Mouse (Mus musculus) large intestine, adult 2 months (tissue): ENCODE data around the gene Arl15. TPM values are rescaled to one million over a fixed set of nuclear protein-coding genes. Genes with fewer than 3 reads are reported as not detected.

ENCODE experiments used
- DNase-seq: peaks from one replicate; pipeline ENCODE4 v3.0.0-alpha.2; 2012; ENCODE audit warnings: low read depth, low spot score
- WGBS: fragments of 180-500 bp; shearing (Covaris S2); methylation state at CpG from one replicate; pipeline ENCODE4 v1.1.7; 2018; 5-methylcytosine and 5-hydroxymethylcytosine counted together
- polyA plus RNA-seq: library from polyadenylated mRNA; depleted of rRNA; stranded (reverse); fragments of >200 nt; gene quantifications from 2 replicates; pipeline ENCODE4 v1.2.3, GENCODE M21; 2012

Gene Arl15
- polyA plus RNA-seq, 1 experiment: 2.5 TPM

DNA sequence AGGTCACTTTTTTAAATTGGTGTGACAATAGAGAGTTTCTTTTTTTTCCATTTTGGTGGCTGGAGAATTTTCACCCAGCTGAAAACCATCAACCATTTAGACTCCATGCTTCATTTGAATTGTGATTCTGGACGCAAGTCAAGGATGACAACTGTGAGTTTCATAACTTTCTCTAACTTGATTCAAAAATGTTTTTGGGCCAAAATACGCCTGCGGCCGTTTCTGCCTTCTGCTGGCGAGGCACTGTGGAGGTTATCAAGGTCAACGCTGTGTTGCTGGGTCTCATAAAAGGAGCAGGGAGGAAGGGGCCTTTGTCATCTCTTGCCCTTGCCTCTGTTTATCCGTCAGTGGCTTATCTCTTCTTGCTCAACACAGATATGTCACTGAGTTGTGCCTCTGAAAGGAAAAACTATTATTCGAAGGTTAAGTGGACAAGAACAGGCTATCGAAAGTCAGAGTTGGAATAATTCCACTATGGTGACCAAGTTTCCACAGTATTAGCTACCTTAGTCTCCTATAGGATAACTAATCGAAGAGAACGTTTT is 106.8 kb downstream of the Arl15 start:
- no peak for DNase-seq
- 79% methylated on average over 11 of the region's 11 CpGs for WGBS

DNA sequence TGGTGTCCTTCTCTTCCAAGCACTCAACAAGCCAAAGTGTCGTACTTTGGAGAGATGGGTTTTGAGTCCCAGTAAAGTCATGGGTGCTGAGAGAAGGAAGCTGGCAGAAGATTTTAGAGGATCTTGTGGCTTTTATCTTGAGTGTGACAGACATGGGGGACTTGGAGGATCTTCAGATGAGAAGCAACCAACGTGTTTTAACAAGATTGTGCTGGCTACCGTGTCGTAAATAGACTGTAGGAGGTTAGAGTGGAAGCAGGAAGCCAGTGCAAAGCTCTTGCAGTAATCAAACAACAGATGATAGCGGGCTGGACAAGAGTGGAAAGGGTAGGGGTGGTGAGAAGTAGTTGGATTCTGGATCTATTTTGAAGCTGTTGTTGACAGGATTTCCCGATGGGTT is 109.0 kb downstream of the Arl15 start:
- 74% methylated on average over 6 of the region's 6 CpGs for WGBS
- DNase-seq: no peak

DNA sequence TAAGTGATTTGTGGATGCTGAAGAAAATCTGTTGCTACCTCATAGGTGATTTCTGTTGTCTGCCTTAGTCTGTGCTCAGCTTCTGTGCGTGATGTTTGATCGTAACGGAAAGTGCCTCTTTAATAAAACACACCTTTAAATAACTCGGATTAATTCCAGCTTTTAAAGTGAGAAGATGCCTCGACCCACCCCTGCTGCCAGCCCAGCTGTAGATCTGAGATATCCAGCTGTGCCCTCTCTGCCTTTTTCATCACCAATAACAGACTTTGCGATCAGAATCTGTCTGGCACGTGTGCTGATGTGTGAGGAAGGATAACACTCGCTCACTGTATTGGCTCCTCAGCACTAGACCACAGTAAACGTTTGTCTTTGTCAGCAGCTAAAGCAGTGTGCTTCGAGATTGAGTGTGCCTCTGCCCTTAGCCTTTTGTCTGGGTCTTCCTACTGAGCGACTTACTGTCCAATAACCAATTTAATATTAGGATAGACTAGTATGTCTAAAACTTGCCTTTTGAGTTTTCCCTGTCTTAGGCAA is 117.7 kb downstream of the Arl15 start:
- 73% methylated on average over 11 of the region's 11 CpGs for WGBS

DNA sequence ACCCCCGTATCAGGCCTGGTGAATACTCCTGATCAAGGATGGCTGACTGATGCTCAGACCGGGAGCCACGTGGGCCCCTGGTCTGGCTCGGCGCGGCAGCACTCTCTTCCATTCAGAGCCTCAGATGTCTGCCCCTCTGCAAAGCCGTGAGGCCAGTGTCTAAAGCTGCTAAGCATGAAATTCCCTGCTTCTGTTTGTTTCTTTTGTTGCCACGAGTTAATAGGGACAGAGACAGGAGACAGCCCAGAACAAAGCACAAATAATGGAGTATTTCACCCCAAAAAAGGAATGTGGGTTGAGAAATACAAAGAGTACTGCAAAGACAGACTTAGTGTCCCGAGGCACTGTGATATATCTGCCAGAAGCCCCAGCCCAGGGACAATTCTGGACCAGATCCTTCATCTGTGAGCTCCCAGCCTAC is 120.3 kb downstream of the Arl15 start:
- DNase-seq: no peak
- WGBS: 71% methylated on average over 9 of the region's 9 CpGs

More for the DNA sequence above, 117.7 kb downstream of the Arl15 start:
- no peak for DNase-seq

DNA sequence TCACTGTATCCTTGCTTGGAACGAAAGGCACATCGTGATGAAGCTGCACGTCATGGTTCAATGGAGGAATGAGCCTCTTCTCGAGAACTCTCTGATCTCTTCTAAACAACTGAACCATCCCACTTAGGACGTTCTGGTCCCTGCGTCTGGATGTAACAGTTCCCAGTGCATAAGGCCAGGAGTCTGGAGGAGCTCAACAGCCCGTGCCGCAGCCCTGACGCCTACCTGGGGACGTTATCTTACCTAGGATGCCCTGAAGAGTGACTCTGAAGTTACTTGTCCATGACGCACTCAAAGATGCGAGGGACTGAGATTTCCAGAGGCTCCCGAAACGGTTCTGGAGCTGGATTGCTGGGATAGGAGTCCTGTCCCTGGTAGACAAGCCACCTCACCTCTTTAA is 121.4 kb downstream of the Arl15 start:
- DNase-seq: no peak
- WGBS: 94% methylated on average over 14 of the region's 14 CpGs

DNA sequence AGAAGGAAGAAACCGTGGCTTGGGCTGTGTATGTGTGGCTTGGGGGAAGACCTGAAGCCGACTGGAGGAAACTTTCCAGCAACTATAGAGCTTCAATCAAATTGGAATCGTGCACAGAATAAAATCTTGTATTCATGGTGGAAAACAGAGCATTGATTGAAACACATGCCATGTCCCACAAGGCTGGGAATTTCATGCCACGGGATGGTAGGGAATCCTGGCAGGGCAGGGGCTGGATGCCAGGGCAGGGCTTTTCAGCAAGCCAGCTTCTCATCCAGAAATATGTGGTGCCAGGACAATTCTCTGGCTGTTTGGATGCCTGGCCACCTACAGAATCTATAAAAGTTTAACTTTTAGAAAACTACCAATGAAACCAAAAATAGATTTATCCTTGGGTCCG is 122.5 kb downstream of the Arl15 start:
- 88% methylated on average over 5 of the region's 5 CpGs for WGBS

DNA sequence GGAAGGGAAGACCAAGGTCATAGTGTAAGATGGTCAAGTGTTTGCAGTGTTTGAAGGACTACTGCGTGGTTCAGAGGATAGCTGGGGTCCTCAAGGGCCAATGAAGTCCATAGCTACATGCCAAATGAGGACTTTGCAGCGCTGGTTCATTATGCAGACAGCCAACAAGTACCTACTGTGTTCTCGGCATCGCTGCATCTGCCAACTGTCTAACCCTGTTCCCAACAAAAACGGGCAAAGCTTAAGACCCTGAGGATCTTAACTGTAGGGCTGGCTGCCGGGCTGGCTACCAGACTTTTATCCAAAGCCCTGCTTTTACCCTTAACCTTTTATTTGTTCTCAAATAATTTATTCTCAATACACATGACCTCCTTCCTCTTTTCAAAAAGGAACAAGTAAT is 123.1 kb downstream of the Arl15 start:
- 93% methylated on average over 6 of the region's 6 CpGs for WGBS

More for the DNA sequence above, 122.5 kb downstream of the Arl15 start:
- DNase-seq: no peak

DNA sequence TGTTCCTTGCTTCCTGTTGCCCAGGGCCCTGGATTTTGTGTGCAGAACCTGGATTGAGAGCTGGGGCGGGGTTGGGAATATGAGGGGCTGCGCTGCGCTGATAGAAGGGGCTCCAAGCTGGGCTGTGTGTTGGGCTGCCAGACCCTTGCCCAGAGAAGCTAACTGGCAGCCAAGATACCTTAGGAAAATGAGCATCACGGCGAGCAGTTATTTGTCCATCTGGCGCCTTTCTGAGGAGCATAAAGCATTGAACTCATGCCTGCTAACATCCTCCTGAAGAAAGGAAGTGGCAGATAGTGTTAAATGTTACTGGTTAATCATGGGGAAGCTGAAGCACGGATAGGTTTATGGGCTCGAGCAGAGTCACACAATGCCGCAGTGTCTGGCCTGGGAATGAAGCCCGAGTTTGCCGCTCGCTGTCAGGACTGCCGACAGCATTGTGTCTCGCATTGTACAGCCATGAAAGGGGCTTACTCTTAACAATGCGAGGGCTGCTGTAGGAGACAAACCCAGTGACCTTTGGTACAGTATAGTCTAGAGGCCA is 123.6 kb downstream of the Arl15 start:
- WGBS: 80% methylated on average over 15 of the region's 15 CpGs
- no peak for DNase-seq

More for the DNA sequence above, 123.1 kb downstream of the Arl15 start:
- no peak for DNase-seq

DNA sequence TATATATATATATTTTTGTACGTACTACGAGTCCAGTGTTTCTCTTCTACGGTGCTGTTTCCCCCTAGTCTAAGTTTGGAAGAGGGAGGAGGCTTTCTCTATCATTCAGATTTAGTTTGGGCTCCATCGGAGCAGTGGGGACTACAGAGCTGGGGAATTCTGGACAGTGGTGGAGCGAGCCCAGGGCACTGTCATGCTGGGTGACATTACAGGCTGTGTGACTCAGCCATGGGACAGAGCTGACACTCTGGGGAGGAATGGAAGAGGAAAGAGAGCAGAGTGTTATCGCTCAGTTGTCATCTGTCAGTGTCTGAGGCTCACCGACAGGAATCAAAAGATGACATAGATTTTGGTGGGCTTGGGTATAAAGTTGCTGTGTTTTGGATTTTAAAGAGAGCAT is 124.4 kb downstream of the Arl15 start:
- DNase-seq: no peak
- WGBS: 81% methylated on average over 7 of the region's 7 CpGs

DNA sequence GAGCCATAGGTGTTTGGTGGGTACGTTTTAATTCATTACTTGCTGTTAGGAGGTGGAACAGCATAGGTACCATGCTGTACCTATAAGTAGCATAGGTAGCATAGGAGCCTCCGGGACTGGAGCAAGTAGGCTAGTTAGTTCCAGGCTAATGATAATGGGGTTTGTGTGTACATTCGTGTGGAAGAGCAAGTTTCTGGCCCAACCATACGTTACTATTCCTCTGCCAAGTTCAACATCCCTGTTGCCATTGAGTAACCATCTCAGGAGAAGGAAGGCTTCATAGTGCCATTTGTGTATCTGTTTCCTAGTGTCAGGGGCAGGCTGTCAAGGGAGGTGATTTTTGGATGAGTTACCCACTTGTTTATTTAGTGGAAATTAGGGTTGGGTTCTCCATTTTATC is 141.4 kb downstream of the Arl15 start:
- DNase-seq: no peak
- 77% methylated on average over 4 of the region's 4 CpGs for WGBS

DNA sequence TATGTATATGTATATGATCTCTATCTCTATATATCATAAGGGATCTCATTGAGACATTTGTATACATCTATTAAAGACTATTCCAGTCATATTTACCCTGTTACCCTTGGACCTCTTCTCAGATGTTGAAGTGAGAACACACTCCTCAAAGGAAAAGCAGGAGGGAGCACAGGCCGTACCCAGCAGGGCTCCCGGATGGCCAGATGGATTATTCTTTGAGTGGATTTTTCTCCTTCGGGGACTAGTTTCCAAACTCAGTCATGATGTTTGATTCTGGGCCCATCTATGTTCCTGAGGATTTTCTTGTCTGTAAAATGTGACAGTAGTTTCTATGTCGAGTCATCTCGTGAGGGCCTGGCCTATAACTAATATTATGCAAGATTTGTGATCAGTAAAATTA is 142.9 kb downstream of the Arl15 start:
- DNase-seq: no peak
- 92% methylated on average over 5 of the region's 5 CpGs for WGBS

DNA sequence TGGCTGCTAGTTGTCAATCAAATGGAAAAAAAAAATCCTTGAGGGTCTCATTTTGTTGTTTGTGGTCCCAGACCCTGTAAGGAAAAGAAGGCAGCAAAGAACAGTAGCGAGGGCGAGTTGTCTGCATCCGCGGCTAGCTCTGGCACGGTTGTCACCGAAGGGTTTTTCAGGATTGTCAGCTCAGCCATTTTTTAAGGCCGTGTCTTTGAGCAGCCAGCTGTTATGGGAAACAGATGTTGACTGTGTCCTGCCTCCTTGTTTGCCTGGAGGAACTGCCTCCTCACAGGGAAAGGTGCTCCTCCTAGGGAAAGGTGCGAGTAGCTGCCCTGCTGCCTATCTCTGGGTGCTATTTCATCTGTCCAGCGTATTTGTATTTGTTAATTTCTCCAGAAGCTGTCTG is 144.3 kb downstream of the Arl15 start:
- 94% methylated on average over 9 of the region's 9 CpGs for WGBS
- no peak for DNase-seq

DNA sequence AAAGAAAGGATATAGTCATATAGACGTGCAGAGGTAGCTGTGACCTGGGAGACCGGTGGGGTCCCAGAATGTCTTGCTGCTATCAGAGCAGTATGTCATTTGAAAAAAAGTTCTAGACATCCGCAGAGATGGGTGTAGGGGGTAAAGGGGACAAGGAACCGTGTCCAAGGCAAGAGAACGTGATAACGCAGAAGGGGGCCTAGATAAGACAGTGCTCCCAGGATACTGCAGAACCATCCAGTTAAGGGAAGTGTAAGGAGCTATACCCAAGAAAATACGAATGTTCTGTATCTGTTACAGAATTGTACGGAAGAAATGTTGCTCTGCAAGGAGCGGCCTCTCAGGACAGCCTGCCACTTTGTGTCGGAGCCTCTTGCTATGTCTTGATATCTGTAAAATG is 144.8 kb downstream of the Arl15 start:
- 93% methylated on average over 10 of the region's 10 CpGs for WGBS
- no peak for DNase-seq

DNA sequence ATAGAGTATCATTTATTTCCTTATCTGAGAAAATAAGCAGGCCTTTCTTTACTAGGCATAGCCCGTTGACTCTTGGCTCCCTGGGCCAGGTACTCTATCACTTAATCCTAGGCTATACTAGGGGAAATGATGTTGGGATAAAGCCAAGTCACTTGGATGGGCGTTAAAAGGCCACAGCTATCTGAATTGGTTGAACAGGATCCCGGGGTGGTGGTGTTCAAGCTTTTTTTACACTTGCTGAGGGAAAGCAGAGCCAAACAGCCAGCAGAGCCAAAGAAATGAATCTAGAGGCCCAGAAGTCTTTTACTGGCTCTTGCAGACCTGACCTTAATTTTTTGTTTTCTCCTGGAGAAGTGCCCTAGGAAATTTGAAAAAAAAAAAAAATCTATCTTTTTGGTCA is 145.4 kb downstream of the Arl15 start:
- 37% methylated on average over 3 of the region's 3 CpGs for WGBS
- DNase-seq: no peak

DNA sequence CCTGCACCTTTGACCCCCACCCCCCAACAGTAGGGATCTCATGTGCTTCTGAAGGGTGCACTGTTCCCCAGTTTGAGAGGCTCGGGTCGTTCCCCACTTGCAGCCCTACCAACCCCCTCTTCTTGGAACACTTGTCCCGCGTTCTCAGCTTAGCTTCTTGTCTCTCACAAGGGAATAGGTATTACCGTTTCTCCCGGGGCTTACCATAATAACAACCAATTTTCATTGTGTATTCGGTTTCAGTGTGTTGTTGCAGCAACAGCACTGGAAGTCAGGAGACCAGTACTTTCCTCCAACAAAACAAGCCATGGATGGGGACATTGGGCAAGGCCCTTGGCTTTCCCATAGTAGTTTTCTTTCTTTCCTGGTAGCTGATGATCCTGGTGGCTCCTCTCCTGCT is 145.8 kb downstream of the Arl15 start:
- WGBS: 90% methylated on average over 7 of the region's 7 CpGs
- DNase-seq: no peak

DNA sequence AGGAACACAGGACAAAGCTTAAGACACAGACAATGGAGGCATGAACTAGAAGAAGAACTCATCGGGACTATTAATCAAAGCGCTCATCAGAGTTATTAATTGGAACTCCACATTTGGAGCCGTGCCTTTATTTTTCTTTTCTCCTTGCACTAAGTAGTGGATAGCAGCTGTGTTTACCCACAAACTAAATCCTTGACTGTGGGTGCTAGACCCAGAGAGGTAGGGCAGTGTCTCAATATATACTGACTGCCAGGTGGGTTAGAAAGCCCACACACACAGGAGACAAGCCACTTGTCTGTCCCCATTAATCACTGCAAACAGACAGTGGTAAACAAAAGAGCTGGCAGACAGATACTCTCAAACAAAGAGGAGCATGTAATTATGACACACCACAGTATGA is 147.6 kb downstream of the Arl15 start:
- WGBS: 78% methylated on average over 3 of the region's 3 CpGs
- no peak for DNase-seq

DNA sequence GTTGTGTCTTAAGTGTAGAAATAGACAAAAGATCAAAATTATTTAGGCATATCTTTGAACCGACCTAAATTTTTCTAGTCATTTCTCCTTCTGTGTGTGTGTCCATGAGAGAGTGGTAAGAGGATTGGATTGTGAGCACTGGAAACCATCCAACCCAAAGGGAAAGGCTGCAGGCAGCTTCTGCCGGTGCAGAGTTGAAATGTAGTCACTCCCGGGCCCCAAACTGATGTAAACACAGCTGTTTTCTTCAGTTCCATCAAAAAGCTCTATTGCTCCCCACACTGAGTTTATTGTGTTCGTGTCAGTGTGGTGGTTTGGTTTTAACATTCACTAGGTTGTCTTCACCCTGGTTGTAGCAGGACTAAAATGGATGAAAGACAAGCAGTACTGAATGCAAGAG is 153.2 kb downstream of the Arl15 start:
- 26% methylated on average over 4 of the region's 4 CpGs for WGBS
- no peak for DNase-seq

DNA sequence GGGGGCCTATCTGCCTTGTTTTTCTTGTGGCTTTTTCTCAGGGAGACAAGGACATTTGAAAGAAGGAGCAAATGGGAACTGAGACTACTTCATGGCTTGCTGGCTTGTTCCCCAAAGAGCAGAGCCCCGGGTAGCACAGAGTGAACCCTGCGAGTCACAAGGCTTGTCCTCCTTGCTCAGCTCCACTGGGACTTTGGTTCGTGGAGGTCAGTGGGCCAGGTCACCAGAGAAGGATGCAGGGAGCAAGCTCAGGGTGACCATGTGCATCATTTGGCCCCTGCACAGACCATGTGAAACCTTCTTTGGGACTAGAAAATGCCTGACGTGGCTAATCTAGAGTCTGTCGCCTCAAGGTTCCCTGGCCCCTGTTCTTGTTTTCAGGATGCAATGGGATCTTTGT is 155.4 kb downstream of the Arl15 start:
- DNase-seq: no peak
- WGBS: 70% methylated on average over 5 of the region's 5 CpGs

DNA sequence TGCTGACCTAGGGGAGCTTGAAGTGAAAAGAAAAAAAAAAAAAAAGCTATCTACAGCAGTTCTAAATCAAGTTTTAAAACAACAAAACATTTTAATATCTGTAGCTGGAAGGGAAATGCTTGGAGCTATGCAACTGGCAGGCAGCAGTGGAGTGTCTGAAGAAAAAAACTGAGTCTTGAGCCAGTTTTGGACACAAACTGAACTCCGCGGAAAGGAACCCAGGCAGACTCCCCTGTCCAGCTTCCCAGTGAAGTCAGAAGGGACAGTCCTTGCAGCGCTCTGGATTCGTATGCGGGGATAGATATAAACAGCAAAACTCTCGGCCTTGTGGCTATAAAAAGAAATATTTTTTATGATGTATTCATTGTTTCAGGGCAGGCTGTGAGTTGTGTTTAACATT is 155.8 kb downstream of the Arl15 start:
- 62% methylated on average over 6 of the region's 6 CpGs for WGBS
- DNase-seq: no peak

DNA sequence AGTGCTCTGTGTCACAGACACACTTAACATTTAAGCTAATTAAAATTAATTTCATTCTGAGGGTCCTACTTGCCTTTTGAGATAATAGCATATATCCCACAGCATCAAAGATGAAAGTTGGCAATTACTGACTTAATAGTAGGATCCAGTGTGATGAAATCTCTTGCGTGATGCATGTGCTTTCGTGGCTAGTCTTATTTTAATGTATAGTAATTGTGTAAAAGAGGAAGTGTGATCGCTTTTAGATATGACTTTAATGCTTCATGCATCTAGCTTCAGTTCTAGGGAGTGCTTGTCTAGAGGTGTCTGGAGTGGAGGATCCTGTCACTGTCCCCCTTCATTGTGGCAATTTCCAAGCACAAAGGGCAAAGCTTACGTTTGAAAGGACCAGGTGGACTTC is 163.1 kb downstream of the Arl15 start:
- DNase-seq: no peak
- 88% methylated on average over 4 of the region's 4 CpGs for WGBS

DNA sequence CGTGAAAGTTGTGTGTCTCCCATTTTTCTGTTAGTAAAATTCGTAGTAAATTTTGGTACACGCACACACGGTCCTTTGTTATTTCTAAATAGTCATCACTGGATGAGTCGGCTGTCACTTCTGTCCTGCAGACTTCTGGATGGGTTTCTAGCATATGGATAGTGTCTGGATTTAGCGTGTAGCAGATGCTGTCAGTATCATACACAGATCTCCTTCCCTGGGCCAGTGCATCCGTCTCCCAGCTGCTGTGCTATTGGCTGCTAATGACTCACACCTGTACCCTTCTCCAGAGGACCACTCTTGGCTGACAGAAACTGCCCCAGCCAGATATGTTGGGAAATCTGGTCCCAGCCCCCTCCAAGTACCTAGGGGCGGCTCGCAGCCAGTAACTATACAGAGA is 170.6 kb downstream of the Arl15 start:
- WGBS: 90% methylated on average over 9 of the region's 9 CpGs
- DNase-seq: no peak

DNA sequence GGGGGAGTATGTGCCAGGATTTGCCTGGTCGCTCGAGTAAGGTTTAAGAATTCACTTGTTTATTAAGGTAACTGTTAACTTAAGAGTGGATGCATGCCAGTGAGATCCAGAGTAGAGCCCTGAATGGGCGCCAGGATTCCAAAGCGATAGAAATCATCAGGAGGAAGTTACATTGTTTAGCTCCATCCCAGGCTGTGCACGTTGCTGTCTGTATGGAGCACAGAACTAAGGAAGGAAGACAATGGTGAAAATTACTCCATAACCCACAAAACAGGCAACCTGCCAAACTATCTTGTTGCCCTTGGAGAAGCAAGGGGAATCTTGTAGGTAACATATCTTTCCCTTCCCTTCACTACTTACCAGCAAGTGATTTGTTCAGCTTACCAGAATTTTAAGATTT is 176.4 kb downstream of the Arl15 start:
- no peak for DNase-seq
- WGBS: 63% methylated on average over 5 of the region's 5 CpGs
